Mouse (Mus musculus) embryonic facial prominence, embryonic 11.5 days (tissue): Measurements from ENCODE around the gene Pmepa1. TPM values are rescaled to one million over a fixed set of nuclear protein-coding genes. Genes with fewer than 3 reads are reported as not detected.

Experiments used
- ATAC-seq: fragments of 200-750 bp; cut with Nextera tagmentation; replicated peaks from 2 replicates; pipeline ENCODE4 v1.8.0; 2017; ENCODE audit warnings: low read depth; ENCODE audit not compliant: insufficient number of reproducible peaks, low FRiP score, low TSS enrichment
- DNase-seq: peaks from one replicate; pipeline ENCODE4 v3.0.0-alpha.2; 2015; ENCODE audit warnings: low spot score
- H3K27ac ChIP-seq: fragments of 300-500 bp; sonication (generic); replicated peaks from 2 replicates; pipeline ENCODE4 v1.5.1; 2014; ENCODE audit warnings: mild to moderate bottlenecking, low read depth, low read length, control low read depth
- H3K27me3 ChIP-seq: fragments of 300-500 bp; sonication (generic); 2 replicates; pipeline ENCODE4 v1.6.1; 2014; ENCODE audit warnings: mild to moderate bottlenecking, low read length, moderate library complexity, mixed read lengths; ENCODE audit not compliant: control insufficient read depth, insufficient read depth
- H3K36me3 ChIP-seq: fragments of 300-500 bp; sonication (generic); replicated peaks from 2 replicates; pipeline ENCODE4 v1.6.1; 2014; ENCODE audit warnings: low read depth, mild to moderate bottlenecking, low read length, moderate library complexity, mixed read lengths; ENCODE audit not compliant: control insufficient read depth, insufficient read depth
- H3K4me1 ChIP-seq: fragments of 300-500 bp; sonication (generic); 2 replicates; pipeline ENCODE4 v1.6.1; 2014; ENCODE audit warnings: low read length, mixed read lengths; ENCODE audit not compliant: control insufficient read depth, insufficient read depth
- H3K4me2 ChIP-seq: fragments of 300-500 bp; sonication (generic); 2 replicates; pipeline ENCODE4 v1.6.1; 2014; ENCODE audit warnings: low read depth, mild to moderate bottlenecking, control low read depth, low read length, moderate library complexity
- H3K4me3 ChIP-seq: fragments of 300-500 bp; sonication (generic); 2 replicates; pipeline ENCODE4 v1.5.1; 2014; ENCODE audit warnings: low read depth, low read length, control low read depth
- H3K9ac ChIP-seq: fragments of 300-500 bp; sonication (generic); replicated peaks from 2 replicates; pipeline ENCODE4 v1.6.1; 2014; ENCODE audit warnings: mild to moderate bottlenecking, control low read depth, low read length
- H3K9me3 ChIP-seq: fragments of 300-500 bp; sonication (generic); replicated peaks from 2 replicates; pipeline ENCODE4 v1.6.1; 2016; ENCODE audit warnings: mild to moderate bottlenecking, low read length, inconsistent platforms, mixed read lengths; ENCODE audit not compliant: control insufficient read depth
- WGBS: fragments of 180-500 bp; shearing (Covaris S2); extraction: QIAGEN DNeasy Blood & Tissue Kit; methylation state at CpG from one replicate; pipeline ENCODE4 v1.1.7; 2014; 5-methylcytosine and 5-hydroxymethylcytosine counted together
- polyA plus RNA-seq: library from polyadenylated mRNA; unstranded; fragments of >200 nt; fragmentation: Nextera tagmentation; extraction: Ambion mirVana; gene quantifications from 2 replicates; pipeline ENCODE4 v1.2.1, GENCODE M21; 2014

Pmepa1 gene
- polyA plus RNA-seq, 1 experiment from 2014 or later, result 3.3 TPM

GRCm38 (mm10) chr2:173217246-173217645 is 59.1 kb downstream of the Pmepa1 start:
- H3K27me3 ChIP-seq, result no peaks in the 10 kb centered on the region
- no peak overlapping the region for H3K27ac ChIP-seq
- no peaks in the 10 kb centered on the region for H3K9me3 ChIP-seq
- ATAC-seq (no peak), DNase-seq (no peak)
- no peak overlapping the region for H3K4me2 ChIP-seq
- no peaks in the 10 kb centered on the region for H3K36me3 ChIP-seq
- H3K9ac ChIP-seq, result no peak overlapping the region
- H3K4me3 ChIP-seq, result no peak overlapping the region
- 77% methylated on average over 3 of the region's 3 CpGs for WGBS
- H3K4me1 ChIP-seq, result no peaks in the 10 kb centered on the region

DNA sequence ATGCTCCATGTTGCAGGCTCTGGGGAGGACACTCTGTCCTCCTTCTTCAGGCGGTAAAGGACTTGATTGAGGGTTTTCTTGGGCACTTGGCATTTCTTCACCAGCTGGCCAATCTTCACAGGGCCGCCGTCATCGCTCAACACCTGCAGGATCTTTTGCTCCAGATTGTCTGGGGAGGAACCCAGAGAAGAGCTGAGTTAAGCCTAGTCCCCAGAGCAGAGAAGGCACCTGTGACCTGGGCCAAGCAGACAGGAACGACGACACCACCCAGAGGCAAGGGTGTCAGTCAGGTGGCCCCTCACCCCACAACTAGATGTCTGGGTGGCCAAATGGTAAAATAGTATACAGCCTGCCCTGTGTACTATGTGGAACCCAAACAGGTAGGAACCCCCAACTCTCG is 59.5 kb downstream of the Pmepa1 start:
- WGBS, result 85% methylated on average over 7 of the region's 7 CpGs

GRCm38 (mm10) chr2:173212227-173212626 is 64.1 kb downstream of the Pmepa1 start:
- 66% methylated on average over 4 of the region's 4 CpGs for WGBS
- no peaks in the 10 kb centered on the region for H3K4me1 ChIP-seq
- H3K27me3 ChIP-seq, result no peaks in the 10 kb centered on the region
- H3K9ac ChIP-seq, result no peak overlapping the region
- H3K9me3 ChIP-seq, result no peaks in the 10 kb centered on the region
- H3K4me2 ChIP-seq, result no peak overlapping the region
- ATAC-seq (no peak), DNase-seq (no peak)
- no peak overlapping the region for H3K27ac ChIP-seq
- no peaks in the 10 kb centered on the region for H3K36me3 ChIP-seq
- no peak overlapping the region for H3K4me3 ChIP-seq

More for the DNA sequence above, 59.5 kb downstream of the Pmepa1 start:
- H3K4me2 ChIP-seq, result no peak overlapping the region
- H3K4me1 ChIP-seq, result no peaks in the 10 kb centered on the region
- no peak overlapping the region for H3K27ac ChIP-seq
- DNase-seq (no peak), ATAC-seq (no peak)
- no peaks in the 10 kb centered on the region for H3K36me3 ChIP-seq
- no peak overlapping the region for H3K9ac ChIP-seq
- no peak overlapping the region for H3K4me3 ChIP-seq
- H3K9me3 ChIP-seq, result no peaks in the 10 kb centered on the region
- H3K27me3 ChIP-seq, result no peaks in the 10 kb centered on the region

GRCm38 (mm10) chr2:173209091-173209815 is 67.1 kb downstream of the Pmepa1 start:
- no peaks in the 10 kb centered on the region for H3K4me1 ChIP-seq
- H3K27ac ChIP-seq, result no peak overlapping the region
- H3K9ac ChIP-seq, result no peak overlapping the region
- no peak overlapping the region for H3K4me2 ChIP-seq
- ATAC-seq, result no peak
- H3K36me3 ChIP-seq, result no peaks in the 10 kb centered on the region
- no peak for DNase-seq
- H3K27me3 ChIP-seq, result no peaks in the 10 kb centered on the region
- WGBS, result 91% methylated on average over 7 of the region's 7 CpGs
- H3K9me3 ChIP-seq, result no peaks in the 10 kb centered on the region
- no peak overlapping the region for H3K4me3 ChIP-seq

- ATAC-seq (no peak), DNase-seq (no peak)
- H3K36me3 ChIP-seq, result no peaks in the 10 kb centered on the region
- H3K27ac ChIP-seq, result no peak overlapping the region
- no peak overlapping the region for H3K4me2 ChIP-seq
- H3K4me3 ChIP-seq, result no peak overlapping the region
- no peaks in the 10 kb centered on the region for H3K27me3 ChIP-seq
- H3K4me1 ChIP-seq, result no peaks in the 10 kb centered on the region
- 93% methylated on average over 3 of the region's 3 CpGs for WGBS
- no peaks in the 10 kb centered on the region for H3K9me3 ChIP-seq
- H3K9ac ChIP-seq, result no peak overlapping the region
Measured at GRCm38 (mm10) chr2:173207051-173207450, 69.3 kb downstream of the Pmepa1 start.

DNA sequence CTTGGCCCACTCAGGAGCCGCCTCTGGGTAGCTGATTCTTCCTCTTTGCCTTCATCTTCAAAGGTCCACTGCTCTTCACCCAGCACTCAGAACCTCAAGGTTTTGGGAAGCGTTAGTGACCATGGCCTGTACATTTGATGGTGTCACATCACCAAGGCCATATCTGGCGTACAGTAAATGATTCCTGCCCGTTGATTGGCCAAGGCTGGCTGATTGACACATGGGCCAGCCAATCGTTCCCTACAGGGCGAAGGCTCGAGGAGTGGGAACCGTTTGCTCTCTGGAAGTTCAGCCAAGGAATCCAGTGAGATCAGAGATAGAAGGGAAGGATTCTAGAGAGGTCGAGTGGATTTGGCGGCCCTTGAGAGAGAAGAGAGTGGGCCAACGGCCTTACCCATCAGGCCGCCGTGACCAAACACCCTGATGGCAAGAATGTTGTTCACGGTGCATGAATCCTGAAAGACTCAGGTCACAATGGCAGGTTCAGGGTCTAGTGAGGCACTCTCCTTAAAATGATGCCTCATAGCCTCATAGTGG is 70.7 kb downstream of the Pmepa1 start:
- no peak overlapping the region for H3K4me3 ChIP-seq
- no peak overlapping the region for H3K9ac ChIP-seq
- DNase-seq (no peak), ATAC-seq (no peak)
- WGBS, result 94% methylated on average over 14 of the region's 14 CpGs
- no peak overlapping the region for H3K27ac ChIP-seq
- H3K4me1 ChIP-seq, result no peaks in the 10 kb centered on the region
- no peak overlapping the region for H3K4me2 ChIP-seq
- no peaks in the 10 kb centered on the region for H3K36me3 ChIP-seq
- no peaks in the 10 kb centered on the region for H3K27me3 ChIP-seq
- no peaks in the 10 kb centered on the region for H3K9me3 ChIP-seq

DNA sequence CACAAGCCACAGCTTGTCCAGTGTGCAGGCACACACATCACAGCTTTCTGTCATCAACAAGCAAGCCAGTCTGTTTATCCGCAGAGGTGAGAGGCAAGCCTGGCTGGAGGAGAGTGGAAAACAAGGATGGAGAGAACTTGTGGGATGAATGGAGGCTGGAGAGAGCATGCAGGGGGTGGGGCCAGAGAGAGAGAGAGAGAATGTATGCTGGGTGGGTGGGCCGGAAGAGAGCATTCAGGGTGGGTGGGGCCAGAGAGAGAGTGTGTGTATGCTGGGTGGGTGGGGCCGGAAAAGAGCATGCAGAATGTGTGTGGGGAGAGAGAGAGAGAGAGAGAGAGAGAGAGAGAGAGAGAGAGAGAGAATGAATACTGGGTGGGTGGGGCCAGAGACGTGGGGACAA is 71.7 kb downstream of the Pmepa1 start:
- H3K4me3 ChIP-seq, result no peak overlapping the region
- H3K4me2 ChIP-seq, result no peak overlapping the region; the same call in 1 of the 2 replicates
- no peak for ATAC-seq
- H3K4me1 ChIP-seq, result no peaks in the 10 kb centered on the region
- 74% methylated on average over 4 of the region's 4 CpGs for WGBS
- H3K36me3 ChIP-seq, result no peaks in the 10 kb centered on the region
- no peak overlapping the region for H3K9ac ChIP-seq
- no peaks in the 10 kb centered on the region for H3K9me3 ChIP-seq
- H3K27ac ChIP-seq, result no peak overlapping the region
- DNase-seq, result no peak
- H3K27me3 ChIP-seq, result no peaks in the 10 kb centered on the region

DNA sequence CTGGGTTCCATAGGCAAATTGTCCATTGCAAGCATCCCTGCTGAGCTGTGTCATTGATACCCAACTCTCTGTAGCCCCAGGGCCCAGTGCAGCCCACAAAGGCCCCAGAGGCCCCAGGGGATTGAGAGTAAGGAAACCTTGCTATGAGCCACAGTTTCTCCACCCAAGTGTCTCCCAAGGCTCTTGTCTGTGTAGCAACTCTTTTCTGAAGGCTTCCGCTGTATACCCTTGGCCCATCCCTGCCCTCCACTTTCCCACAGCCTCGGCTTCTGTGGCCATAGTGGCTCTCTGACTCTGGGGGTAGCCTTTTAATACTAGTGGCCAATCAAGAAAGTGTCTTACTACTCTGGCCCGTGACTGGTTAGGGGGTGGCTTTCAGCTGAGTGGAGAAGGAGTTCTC is 72.6 kb downstream of the Pmepa1 start:
- H3K4me1 ChIP-seq, result no peaks in the 10 kb centered on the region
- DNase-seq (no peak), ATAC-seq (no peak)
- no peak overlapping the region for H3K9ac ChIP-seq
- WGBS, result 80% methylated on average over 3 of the region's 3 CpGs
- no peaks in the 10 kb centered on the region for H3K9me3 ChIP-seq
- H3K36me3 ChIP-seq, result no peaks in the 10 kb centered on the region
- H3K27me3 ChIP-seq, result no peaks in the 10 kb centered on the region
- H3K4me3 ChIP-seq, result no peak overlapping the region
- no peak overlapping the region for H3K4me2 ChIP-seq
- H3K27ac ChIP-seq, result no peak overlapping the region
